Mouse (Mus musculus) cortical plate, adult 2 months (tissue): ENCODE data around the gene Fam216a.

Source experiments
- CTCF ChIP-seq: fragments of 200-500 bp; IDR thresholded peaks from 2 replicates; pipeline ENCODE4 v1.5.1; 2011; ENCODE audit warnings: mild to moderate bottlenecking, control low read depth, low read length; ENCODE audit not compliant: insufficient read depth; ENCODE audit errors: extremely low read depth
- POLR2A ChIP-seq: fragments of 200-500 bp; IDR thresholded peaks from 2 replicates; pipeline ENCODE4 v1.6.1; 2011; ENCODE audit warnings: mild to moderate bottlenecking, low read length, control low read depth; ENCODE audit not compliant: insufficient read depth; ENCODE audit errors: extremely low read depth

DNA sequence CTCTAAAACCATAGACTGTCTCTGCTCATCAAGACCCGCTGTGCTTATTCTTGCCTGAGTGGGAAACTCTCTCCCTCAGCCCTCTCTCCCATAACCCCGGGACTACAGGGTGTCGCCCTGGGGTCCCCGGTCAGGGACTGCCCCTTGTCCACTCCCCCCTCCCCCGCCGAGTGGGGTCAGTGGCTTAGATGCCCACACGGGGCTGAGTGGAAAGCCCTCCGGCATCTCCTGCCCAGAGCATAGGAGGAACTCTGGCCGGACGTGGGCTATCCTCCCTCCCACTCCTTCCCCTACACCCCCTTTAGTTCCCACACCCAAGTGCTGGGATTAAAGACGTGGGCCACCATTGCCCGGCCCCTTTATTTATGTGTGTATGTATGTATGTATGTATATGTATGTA is 43.3 kb upstream of the Fam216a start:
- TF ChIP-seq POLR2A (no peak), CTCF (no peak)
